Mouse (Mus musculus): ENCODE measurements around the gene Tubb3. TPM values are rescaled to one million over a fixed set of nuclear protein-coding genes. Genes with fewer than 3 reads are reported as not detected.
"Not testable (repeated sequence)": the region's sequence is repeated elsewhere in the genome, so short reads cannot be mapped to it uniquely, and the experiment has no call there.

The Tubb3 gene
- polyA plus RNA-seq, 1 experiment from 2014 or later: 1,555 TPM

GRCm38 (mm10) chr8:123426511-123427509, 15.6 kb downstream of the Tubb3 start:
- no peak for ATAC-seq (ENCODE audit: low FRiP score)
- H3K4me3 ChIP-seq (replicated peaks): no peak overlapping the region
- WGBS: 97% methylated on average over 27 of the region's 27 CpGs

GRCm38 (mm10) chr8:123427639-123428275, 16.5 kb downstream of the Tubb3 start:
- Histone ChIP-seq H3K4me3 (replicated peaks) (no peak overlapping the region), H3K27me3 (replicated peaks) (no peaks in the 10 kb centered on the region), H3K27ac (replicated peaks) (no peak overlapping the region), H3K9ac (replicated peaks) (no peak overlapping the region), H3K4me1 (peaks cover under 1% of the 10 kb centered on the region; the same call in 1 of the 2 replicates), H3K36me3 (peaks cover 7% of the 10 kb centered on the region; the same call in 1 of the 2 replicates), H3K9me3 (replicated peaks) (peaks cover 28% of the 10 kb centered on the region), H3K4me2 (no peak overlapping the region)
- 95% methylated on average over 24 of the region's 24 CpGs for WGBS
- no peak for ATAC-seq (ENCODE audit: low FRiP score)

More at GRCm38 (mm10) chr8:123426511-123427509, 15.6 kb downstream of the Tubb3 start:
- H3K4me1 ChIP-seq: peaks cover 9% of the 10 kb centered on the region; the same call in 1 of the 2 replicates
- no peak overlapping the region for H3K4me2 ChIP-seq
- peaks cover 22% of the 10 kb centered on the region for H3K9me3 ChIP-seq (replicated peaks)
- no peak overlapping the region for H3K27ac ChIP-seq (replicated peaks)
- H3K36me3 ChIP-seq: peaks cover 9% of the 10 kb centered on the region
- no peak overlapping the region for H3K9ac ChIP-seq (replicated peaks)
- no peaks in the 10 kb centered on the region for H3K27me3 ChIP-seq (replicated peaks)

GRCm38 (mm10) chr8:123428343-123428893, 17.2 kb downstream of the Tubb3 start:
- Histone ChIP-seq H3K9ac (replicated peaks) (no peak overlapping the region), H3K4me1 (no peaks in the 10 kb centered on the region), H3K9me3 (replicated peaks) (peaks cover 28% of the 10 kb centered on the region), H3K36me3 (0 out of 2 replicates have a peak, but pooled peaks cover 2% of the 10 kb centered on the region), H3K27me3 (replicated peaks) (no peaks in the 10 kb centered on the region), H3K4me2 (no peak overlapping the region), H3K4me3 (replicated peaks) (no peak overlapping the region), H3K27ac (replicated peaks) (no peak overlapping the region)
- 98% methylated on average over 29 of the region's 29 CpGs for whole genome bisulfite sequencing
- ATAC-seq (ENCODE audit: low FRiP score): no peak

- H3K4me1 ChIP-seq: no peaks in the 10 kb centered on the region
- no peak overlapping the region for H3K9ac ChIP-seq (replicated peaks)
- H3K27me3 ChIP-seq (replicated peaks): no peaks in the 10 kb centered on the region
- no peak for ATAC-seq (ENCODE audit: low FRiP score)
- H3K4me3 ChIP-seq (replicated peaks): no peak overlapping the region
- H3K9me3 ChIP-seq (replicated peaks): peaks cover 28% of the 10 kb centered on the region
- H3K4me2 ChIP-seq: no peak overlapping the region
- H3K36me3 ChIP-seq: no peaks in the 10 kb centered on the region
- 96% methylated on average over 23 of the region's 23 CpGs for WGBS
- no peak overlapping the region for H3K27ac ChIP-seq (replicated peaks)
Measured at GRCm38 (mm10) chr8:123428939-123429721, 17.9 kb downstream of the Tubb3 start.

GRCm38 (mm10) chr8:123429722-123430013, 18.4 kb downstream of the Tubb3 start:
- WGBS: 97% methylated on average over 15 of the region's 15 CpGs
- not testable (repeated sequence) for H3K4me1 ChIP-seq; H3K9ac ChIP-seq (replicated peaks); H3K36me3 ChIP-seq; H3K27ac ChIP-seq (replicated peaks); H3K27me3 ChIP-seq (replicated peaks); H3K4me3 ChIP-seq (replicated peaks); H3K4me2 ChIP-seq; ATAC-seq (ENCODE audit: low FRiP score)
- H3K9me3 ChIP-seq (replicated peaks): peaks cover 28% of the 10 kb centered on the region

- not testable (repeated sequence) for ATAC-seq (ENCODE audit: low FRiP score); H3K4me2 ChIP-seq; H3K27ac ChIP-seq (replicated peaks); H3K27me3 ChIP-seq (replicated peaks); H3K4me3 ChIP-seq (replicated peaks); H3K36me3 ChIP-seq; H3K9ac ChIP-seq (replicated peaks); H3K4me1 ChIP-seq
- H3K9me3 ChIP-seq (replicated peaks): peaks cover 28% of the 10 kb centered on the region
- WGBS: 94% methylated on average over 8 of the region's 8 CpGs
Measured at GRCm38 (mm10) chr8:123430936-123431335, 19.7 kb downstream of the Tubb3 start.

GRCm38 (mm10) chr8:123431616-123432365, 20.6 kb downstream of the Tubb3 start:
- Histone ChIP-seq H3K36me3 (no peaks in the 10 kb centered on the region), H3K27ac (replicated peaks) (no peak overlapping the region), H3K27me3 (replicated peaks) (no peaks in the 10 kb centered on the region), H3K4me2 (no peak overlapping the region), H3K4me1 (no peaks in the 10 kb centered on the region), H3K9me3 (replicated peaks) (peaks cover 28% of the 10 kb centered on the region), H3K4me3 (replicated peaks) (no peak overlapping the region), H3K9ac (replicated peaks) (no peak overlapping the region)
- no peak for ATAC-seq (ENCODE audit: low FRiP score)
- 97% methylated on average over 25 of the region's 25 CpGs for WGBS

GRCm38 (mm10) chr8:123432381-123432780, 21.2 kb downstream of the Tubb3 start:
- Histone ChIP-seq H3K27me3 (replicated peaks) (no peaks in the 10 kb centered on the region), H3K4me1 (no peaks in the 10 kb centered on the region), H3K9me3 (replicated peaks) (peaks cover 28% of the 10 kb centered on the region), H3K4me2 (no peak overlapping the region), H3K27ac (replicated peaks) (no peak overlapping the region), H3K4me3 (replicated peaks) (no peak overlapping the region), H3K9ac (replicated peaks) (no peak overlapping the region), H3K36me3 (no peaks in the 10 kb centered on the region)
- WGBS: 97% methylated on average over 16 of the region's 16 CpGs
- ATAC-seq (ENCODE audit: low FRiP score): no peak

- H3K9ac ChIP-seq (replicated peaks); H3K27ac ChIP-seq (replicated peaks); ATAC-seq (ENCODE audit: low FRiP score); H3K4me1 ChIP-seq; H3K4me3 ChIP-seq (replicated peaks); H3K4me2 ChIP-seq; H3K27me3 ChIP-seq (replicated peaks); H3K36me3 ChIP-seq: not testable (repeated sequence)
- WGBS: 97% methylated on average over 43 of the region's 47 CpGs
- H3K9me3 ChIP-seq (replicated peaks): peaks cover 18% of the 10 kb centered on the region
Measured at GRCm38 (mm10) chr8:123433241-123433974, 22.2 kb downstream of the Tubb3 start.

GRCm38 (mm10) chr8:123441788-123442187, 30.6 kb downstream of the Tubb3 start:
- no peak overlapping the region for H3K4me3 ChIP-seq (replicated peaks)
- no peaks in the 10 kb centered on the region for H3K36me3 ChIP-seq
- 97% methylated on average over 2 of the region's 2 CpGs for WGBS
- no peaks in the 10 kb centered on the region for H3K27me3 ChIP-seq (replicated peaks)
- H3K27ac ChIP-seq (replicated peaks): no peak overlapping the region
- no peak overlapping the region for H3K4me2 ChIP-seq
- peaks cover 11% of the 10 kb centered on the region for H3K4me1 ChIP-seq
- H3K9me3 ChIP-seq (replicated peaks): no peaks in the 10 kb centered on the region
- ATAC-seq (ENCODE audit: low FRiP score): no peak
- H3K9ac ChIP-seq (replicated peaks): no peak overlapping the region
